Mouse (Mus musculus): ENCODE measurements around the gene Ogfod2. TPM values are rescaled to one million over a fixed set of nuclear protein-coding genes. Genes with fewer than 3 reads are reported as not detected.

Gene Ogfod2
- polyA plus RNA-seq, 1 experiment: 15.2 TPM

DNA sequence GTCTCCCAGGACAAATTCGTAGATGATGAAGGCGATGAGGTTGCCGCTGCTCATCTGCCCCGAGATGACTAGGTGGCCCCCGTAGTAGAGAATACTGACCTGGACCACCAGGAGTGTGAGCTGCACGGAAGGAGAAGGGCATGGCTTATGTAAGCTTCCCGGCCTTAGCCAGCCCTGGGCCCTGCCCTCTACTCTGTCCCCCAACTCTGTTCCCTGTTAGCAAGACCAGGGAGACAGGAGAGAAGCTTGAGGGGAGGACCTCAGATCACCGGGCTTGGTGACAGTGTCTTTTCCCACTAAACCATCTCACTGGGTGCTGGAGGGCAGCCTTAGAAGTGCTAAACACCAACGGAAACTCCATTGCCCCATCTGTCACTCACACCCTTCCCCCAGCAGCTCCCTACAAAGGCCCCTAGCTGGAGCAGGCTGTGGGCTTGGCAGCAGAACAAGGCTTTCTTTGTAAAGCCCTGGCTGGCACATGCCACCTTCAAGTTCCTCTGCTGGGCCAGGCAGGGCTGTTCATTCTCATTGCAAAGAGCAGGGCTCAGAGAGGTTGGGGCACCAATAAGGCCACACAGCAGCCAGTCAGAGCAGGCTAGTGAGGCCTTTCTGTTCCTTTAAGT, 33.2 kb upstream of the Ogfod2 start:
- no peaks in the 10 kb centered on the region for H3K27me3 ChIP-seq (ENCODE audit: control insufficient read depth, insufficient read depth, insufficient read length)
- TF ChIP-seq TCF12 (IDR thresholded peaks at IDR 0.05; ENCODE audit: insufficient read depth, poor library complexity, severe bottlenecking) (no peak), CEBPB (IDR thresholded peaks at IDR 0.05; ENCODE audit: insufficient read depth, poor library complexity, severe bottlenecking) (no peak), E2F4 (IDR thresholded peaks at IDR 0.05; ENCODE audit: insufficient read depth) (no peak)
- H3K4me2 ChIP-seq (ENCODE audit: low read depth): no peak overlapping the region
- H3K4me3 ChIP-seq: no peak overlapping the region
- H3ac ChIP-seq (ENCODE audit: control insufficient read depth, insufficient read length): no peak overlapping the region
- no peaks in the 10 kb centered on the region for H3K36me3 ChIP-seq (ENCODE audit: control insufficient read depth, insufficient read depth)
- no peaks in the 10 kb centered on the region for H3K79me2 ChIP-seq (ENCODE audit: control insufficient read depth, insufficient read depth)

GRCm38 (mm10) chr5:124079880-124080279, 32.2 kb upstream of the Ogfod2 start:
- Histone ChIP-seq H3ac (ENCODE audit: control insufficient read depth, insufficient read length) (no peak overlapping the region), H3K36me3 (ENCODE audit: control insufficient read depth, insufficient read depth) (no peaks in the 10 kb centered on the region), H3K4me2 (ENCODE audit: low read depth) (no peak overlapping the region), H3K79me2 (ENCODE audit: control insufficient read depth, insufficient read depth) (no peaks in the 10 kb centered on the region), H3K4me3 (no peak overlapping the region), H3K27me3 (ENCODE audit: control insufficient read depth, insufficient read depth, insufficient read length) (no peaks in the 10 kb centered on the region)
- TF ChIP-seq POLR2A (IDR thresholded peaks at IDR 0.05; ENCODE audit: insufficient read length, low read depth) (no peak), USF1 (IDR thresholded peaks at IDR 0.05; ENCODE audit: low read depth) (no peak), MAX (IDR thresholded peaks at IDR 0.05; ENCODE audit: low read depth) (no peak)

DNA sequence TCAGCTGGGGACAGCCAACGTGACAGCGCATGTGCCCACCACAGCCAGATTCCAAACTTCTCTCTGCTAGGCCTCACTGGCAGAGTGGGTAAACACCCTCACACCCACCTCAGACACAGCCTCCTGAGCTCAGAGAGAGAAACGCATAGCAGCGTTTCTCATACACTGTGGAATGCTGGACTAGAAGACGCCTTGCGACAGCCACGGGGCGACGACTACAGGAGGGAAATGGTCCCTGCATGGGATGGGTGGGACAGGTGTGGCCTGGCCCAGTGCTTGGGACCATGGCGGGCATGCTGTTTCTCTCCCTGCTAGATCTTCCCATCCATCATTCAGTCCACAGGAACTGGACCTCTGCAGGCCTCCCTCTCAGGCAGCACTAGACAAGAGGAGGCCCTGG, 29.6 kb upstream of the Ogfod2 start:
- TF ChIP-seq TCF3 (IDR thresholded peaks at IDR 0.05; ENCODE audit: insufficient read length, low read depth): no peak
- TF ChIP-seq MYOG (IDR thresholded peaks at IDR 0.05; ENCODE audit: control insufficient read depth in 1 of 3, insufficient read depth in 1 of 3, insufficient read length in 2 of 3, low read depth in 2 of 3): no peak
- no peak for TF ChIP-seq POLR2AphosphoS2 (IDR thresholded peaks at IDR 0.05; ENCODE audit: insufficient read length, low read depth)
- no peak for TF ChIP-seq SRF (IDR thresholded peaks at IDR 0.05; ENCODE audit: control insufficient read depth, insufficient read length, low read depth)
- TF ChIP-seq TCF12 (IDR thresholded peaks at IDR 0.05; ENCODE audit: insufficient read depth, poor library complexity, severe bottlenecking): no peak
- no peak for TF ChIP-seq E2F4 (IDR thresholded peaks at IDR 0.05; ENCODE audit: insufficient read depth)
- no peak for TF ChIP-seq CEBPB (IDR thresholded peaks at IDR 0.05; ENCODE audit: insufficient read depth, poor library complexity, severe bottlenecking)
- TF ChIP-seq MAX (IDR thresholded peaks at IDR 0.05; ENCODE audit: low read depth): no peak
- no peak for TF ChIP-seq POLR2A (IDR thresholded peaks at IDR 0.05; ENCODE audit: insufficient read length, low read depth)
- TF ChIP-seq MYOD1 (IDR thresholded peaks at IDR 0.05; ENCODE audit: control insufficient read depth in 1 of 3, insufficient read length in 2 of 3, low read depth in 2 of 3): no peak
- TF ChIP-seq USF1 (IDR thresholded peaks at IDR 0.05; ENCODE audit: low read depth): no peak
- TF ChIP-seq REST (IDR thresholded peaks at IDR 0.05; ENCODE audit: insufficient read depth, insufficient read length): no peak
- Histone ChIP-seq H3K79me2 (ENCODE audit: control insufficient read depth, insufficient read depth) (no peaks in the 10 kb centered on the region), H3K36me3 (ENCODE audit: control insufficient read depth, insufficient read depth) (no peaks in the 10 kb centered on the region), H3K4me3 (no peak overlapping the region), H3K27me3 (ENCODE audit: control insufficient read depth, insufficient read depth, insufficient read length) (no peaks in the 10 kb centered on the region), H3ac (ENCODE audit: control insufficient read depth, insufficient read length) (no peak overlapping the region), H3K4me2 (ENCODE audit: low read depth) (no peak overlapping the region)

DNA sequence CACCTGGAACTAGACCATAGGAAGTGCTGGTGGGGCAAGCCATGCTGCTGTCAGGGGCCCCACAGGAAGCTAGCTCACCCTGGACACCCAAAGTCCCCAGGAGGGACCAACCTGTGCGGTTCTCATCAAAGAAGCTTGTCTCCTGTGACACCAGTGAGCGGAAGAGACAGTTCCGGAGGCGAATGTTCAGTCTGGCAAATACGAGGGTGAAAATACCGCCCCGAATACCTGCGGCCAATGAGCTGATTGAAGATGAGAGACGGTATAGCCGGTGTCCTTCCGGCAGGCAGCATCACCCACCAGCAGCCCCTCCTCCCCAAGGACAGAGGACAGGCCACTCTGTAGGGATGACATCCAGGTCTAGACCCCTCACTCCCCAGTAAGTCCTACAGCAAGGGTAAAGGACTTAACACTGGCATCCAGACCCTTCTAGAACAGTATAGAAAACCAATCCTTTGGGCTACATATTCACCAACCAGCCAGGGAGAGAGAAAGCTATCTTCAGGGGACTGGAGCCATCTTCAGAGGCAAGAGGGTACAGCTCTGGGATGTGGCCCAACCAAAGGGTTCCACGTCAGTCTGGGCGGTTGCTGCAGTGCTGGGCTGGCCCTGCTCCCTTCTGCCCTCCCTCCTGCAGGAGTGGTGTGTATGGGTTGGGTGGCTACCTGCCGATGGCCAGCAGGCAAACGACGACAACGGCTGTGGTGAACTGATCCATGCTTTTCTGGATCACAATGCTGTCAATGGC, 29.0 kb upstream of the Ogfod2 start:
- no peak for TF ChIP-seq REST (IDR thresholded peaks at IDR 0.05; ENCODE audit: insufficient read depth, insufficient read length)
- no peak for TF ChIP-seq USF1 (IDR thresholded peaks at IDR 0.05; ENCODE audit: low read depth)
- no peak for TF ChIP-seq POLR2AphosphoS2 (IDR thresholded peaks at IDR 0.05; ENCODE audit: insufficient read length, low read depth)
- no peak for TF ChIP-seq CEBPB (IDR thresholded peaks at IDR 0.05; ENCODE audit: insufficient read depth, poor library complexity, severe bottlenecking)
- TF ChIP-seq MAX (IDR thresholded peaks at IDR 0.05; ENCODE audit: low read depth): no peak
- no peak for TF ChIP-seq E2F4 (IDR thresholded peaks at IDR 0.05; ENCODE audit: insufficient read depth)
- no peak for TF ChIP-seq SRF (IDR thresholded peaks at IDR 0.05; ENCODE audit: control insufficient read depth, insufficient read length, low read depth)
- TF ChIP-seq TCF3 (IDR thresholded peaks at IDR 0.05; ENCODE audit: insufficient read length, low read depth): no peak
- TF ChIP-seq POLR2A (IDR thresholded peaks at IDR 0.05; ENCODE audit: insufficient read length, low read depth): no peak
- no peak for TF ChIP-seq MYOG (IDR thresholded peaks at IDR 0.05; ENCODE audit: control insufficient read depth in 1 of 3, insufficient read depth in 1 of 3, insufficient read length in 2 of 3, low read depth in 2 of 3)
- no peak for TF ChIP-seq MYOD1 (IDR thresholded peaks at IDR 0.05; ENCODE audit: control insufficient read depth in 1 of 3, insufficient read length in 2 of 3, low read depth in 2 of 3)

GRCm38 (mm10) chr5:124083850-124084587, 28.1 kb upstream of the Ogfod2 start:
- H3K36me3 ChIP-seq (ENCODE audit: control insufficient read depth, insufficient read depth): no peaks in the 10 kb centered on the region
- no peak for TF ChIP-seq USF1 (IDR thresholded peaks at IDR 0.05; ENCODE audit: low read depth)
- no peak for TF ChIP-seq TCF3 (IDR thresholded peaks at IDR 0.05; ENCODE audit: insufficient read length, low read depth)
- no peak for TF ChIP-seq MYOD1 (IDR thresholded peaks at IDR 0.05; ENCODE audit: control insufficient read depth in 1 of 3, insufficient read length in 2 of 3, low read depth in 2 of 3)
- TF ChIP-seq SRF (IDR thresholded peaks at IDR 0.05; ENCODE audit: control insufficient read depth, insufficient read length, low read depth): no peak
- TF ChIP-seq TCF12 (IDR thresholded peaks at IDR 0.05; ENCODE audit: insufficient read depth, poor library complexity, severe bottlenecking): no peak
- TF ChIP-seq MYOG (IDR thresholded peaks at IDR 0.05; ENCODE audit: control insufficient read depth in 1 of 3, insufficient read depth in 1 of 3, insufficient read length in 2 of 3, low read depth in 2 of 3): no peak
- TF ChIP-seq POLR2A (IDR thresholded peaks at IDR 0.05; ENCODE audit: insufficient read length, low read depth): no peak
- TF ChIP-seq E2F4 (IDR thresholded peaks at IDR 0.05; ENCODE audit: insufficient read depth): no peak
- no peak for TF ChIP-seq CEBPB (IDR thresholded peaks at IDR 0.05; ENCODE audit: insufficient read depth, poor library complexity, severe bottlenecking)
- no peak for TF ChIP-seq POLR2AphosphoS2 (IDR thresholded peaks at IDR 0.05; ENCODE audit: insufficient read length, low read depth)
- no peak for TF ChIP-seq REST (IDR thresholded peaks at IDR 0.05; ENCODE audit: insufficient read depth, insufficient read length)
- no peak for TF ChIP-seq MAX (IDR thresholded peaks at IDR 0.05; ENCODE audit: low read depth)
- no peaks in the 10 kb centered on the region for H3K27me3 ChIP-seq (ENCODE audit: control insufficient read depth, insufficient read depth, insufficient read length)
- H3K4me3 ChIP-seq: no peak overlapping the region
- no peak overlapping the region for H3K4me2 ChIP-seq (ENCODE audit: low read depth)
- no peaks in the 10 kb centered on the region for H3K79me2 ChIP-seq (ENCODE audit: control insufficient read depth, insufficient read depth)
- no peak overlapping the region for H3ac ChIP-seq (ENCODE audit: control insufficient read depth, insufficient read length)

More for the DNA sequence above, 29.0 kb upstream of the Ogfod2 start:
- Histone ChIP-seq H3K36me3 (ENCODE audit: control insufficient read depth, insufficient read depth) (no peaks in the 10 kb centered on the region), H3K4me3 (no peak overlapping the region), H3K4me2 (ENCODE audit: low read depth) (no peak overlapping the region), H3K27me3 (ENCODE audit: control insufficient read depth, insufficient read depth, insufficient read length) (no peaks in the 10 kb centered on the region), H3ac (ENCODE audit: control insufficient read depth, insufficient read length) (no peak overlapping the region), H3K79me2 (ENCODE audit: control insufficient read depth, insufficient read depth) (no peaks in the 10 kb centered on the region)
